Mouse (Mus musculus) heart, embryonic 12.5 days (tissue): ENCODE measurements at regions not wholly inside any gene's neighbourhood (a gene's known extent, or its start where the extent isn't known, plus 50 kb on each side); places are given as distances from the start of the nearest gene placed in this dataset.

ENCODE experiments used
- ATAC-seq: fragments of 200-750 bp; cut with Nextera tagmentation; 2 replicates; pipeline ENCODE4 v1.8.0; 2017; ENCODE audit warnings: moderate TSS enrichment, moderate library complexity; ENCODE audit not compliant: insufficient number of reproducible peaks, low FRiP score
- H3K27ac ChIP-seq: fragments of 300-500 bp; sonication (generic); 2 replicates; pipeline ENCODE4 v1.5.1; 2016; ENCODE audit warnings: mild to moderate bottlenecking, moderate library complexity; ENCODE audit not compliant: poor library complexity, severe bottlenecking
- H3K27me3 ChIP-seq: fragments of 300-500 bp; sonication (generic); replicated peaks from 2 replicates; pipeline ENCODE4 v1.6.1; 2016; ENCODE audit warnings: mild to moderate bottlenecking, moderate library complexity
- H3K36me3 ChIP-seq: fragments of 300-500 bp; sonication (generic); 2 replicates; pipeline ENCODE4 v1.6.1; 2016; ENCODE audit warnings: mild to moderate bottlenecking, moderate library complexity
- H3K4me1 ChIP-seq: fragments of 300-500 bp; sonication (generic); replicated peaks from 2 replicates; pipeline ENCODE4 v1.6.1; 2016; ENCODE audit warnings: mild to moderate bottlenecking
- H3K4me2 ChIP-seq: fragments of 300-500 bp; sonication (generic); 2 replicates; pipeline ENCODE4 v1.6.1; 2016; ENCODE audit warnings: mild to moderate bottlenecking, moderate library complexity
- H3K4me3 ChIP-seq: fragments of 300-500 bp; sonication (generic); 2 replicates; pipeline ENCODE4 v1.5.1; 2016; ENCODE audit warnings: mild to moderate bottlenecking
- H3K9ac ChIP-seq: fragments of 300-500 bp; sonication (generic); 2 replicates; pipeline ENCODE4 v1.6.1; 2016; ENCODE audit warnings: mild to moderate bottlenecking, moderate library complexity
- H3K9me3 ChIP-seq: fragments of 300-500 bp; sonication (generic); replicated peaks from 2 replicates; pipeline ENCODE4 v1.6.1; 2016; ENCODE audit warnings: mild to moderate bottlenecking, moderate library complexity
- WGBS: fragments of 180-500 bp; shearing (Covaris S2); methylation state at CpG from one replicate; pipeline ENCODE4 v1.1.7; 2016; 5-methylcytosine and 5-hydroxymethylcytosine counted together

DNA sequence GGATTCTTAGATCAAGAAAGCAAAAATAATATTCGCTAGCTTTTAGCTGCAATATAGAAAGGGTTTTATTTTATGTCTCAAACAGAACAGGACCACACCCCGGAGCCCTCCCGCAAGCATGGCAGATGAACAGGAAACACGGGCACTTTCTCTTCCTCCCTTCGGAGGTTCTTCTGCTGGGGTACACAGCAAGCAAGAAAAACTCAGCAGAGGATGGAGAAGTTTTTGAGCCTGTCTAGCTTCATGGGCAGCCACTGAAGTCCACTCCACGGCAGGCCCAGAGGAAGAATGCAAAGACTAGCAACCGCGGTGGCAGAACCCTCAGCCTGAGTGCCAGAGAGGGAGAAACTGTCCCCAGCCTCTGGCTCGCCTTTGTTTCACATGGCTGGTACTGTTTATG is 174.7 kb upstream of the Ap5m1 start:
- ATAC-seq = no peak
- no peak overlapping the region for H3K4me3 ChIP-seq
- H3K9ac ChIP-seq = no peak overlapping the region
- H3K27ac ChIP-seq = no peak overlapping the region
- no peaks in the 10 kb centered on the region for H3K4me1 ChIP-seq
- no peak overlapping the region for H3K4me2 ChIP-seq
- H3K9me3 ChIP-seq = no peaks in the 10 kb centered on the region
- no peaks in the 10 kb centered on the region for H3K36me3 ChIP-seq
- H3K27me3 ChIP-seq = no peaks in the 10 kb centered on the region; the same call in 1 of the 2 replicates
- 75% methylated on average over 9 of the region's 9 CpGs for WGBS

GRCm38 (mm10) chr14:48888954-48889353 is 176.9 kb upstream of the Ap5m1 start:
- Histone ChIP-seq H3K4me3 (no peak overlapping the region), H3K4me2 (peak overlapping the region; percentile 53), H3K9ac (no peak overlapping the region), H3K9me3 (no peaks in the 10 kb centered on the region), H3K27me3 (no peaks in the 10 kb centered on the region; the same call in 1 of the 2 replicates), H3K4me1 (no peaks in the 10 kb centered on the region), H3K36me3 (no peaks in the 10 kb centered on the region), H3K27ac (no peak overlapping the region)
- WGBS = 4% methylated on average over 13 of the region's 13 CpGs
- ATAC-seq = no peak

DNA sequence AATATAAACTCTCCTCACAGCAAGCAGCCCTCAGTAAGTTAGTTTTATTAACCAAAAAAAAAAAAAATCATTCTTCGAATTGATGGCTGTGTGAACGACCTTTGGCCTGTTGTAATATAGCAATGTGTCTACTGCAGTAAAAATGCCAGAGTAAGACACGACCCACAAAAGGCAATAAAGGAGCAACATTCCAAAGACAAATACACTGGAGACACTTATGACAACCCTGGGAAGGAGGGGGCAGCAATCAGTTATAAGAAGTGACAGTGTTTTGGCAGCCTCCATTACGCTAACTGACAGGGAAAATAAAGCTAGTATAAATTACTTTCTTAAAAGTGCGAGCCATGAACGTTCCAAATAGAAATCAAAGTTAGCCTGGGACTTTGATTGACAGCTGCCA is 185.9 kb upstream of the Ap5m1 start:
- Histone ChIP-seq H3K4me2 (no peak overlapping the region), H3K4me1 (0 out of 2 replicates have a peak, but pooled peaks cover 7% of the 10 kb centered on the region), H3K9ac (no peak overlapping the region), H3K36me3 (no peaks in the 10 kb centered on the region), H3K27ac (no peak overlapping the region), H3K4me3 (no peak overlapping the region), H3K9me3 (no peaks in the 10 kb centered on the region), H3K27me3 (peaks cover 10% of the 10 kb centered on the region; the same call in 1 of the 2 replicates)
- no peak for ATAC-seq
- 72% methylated on average over 6 of the region's 6 CpGs for WGBS

DNA sequence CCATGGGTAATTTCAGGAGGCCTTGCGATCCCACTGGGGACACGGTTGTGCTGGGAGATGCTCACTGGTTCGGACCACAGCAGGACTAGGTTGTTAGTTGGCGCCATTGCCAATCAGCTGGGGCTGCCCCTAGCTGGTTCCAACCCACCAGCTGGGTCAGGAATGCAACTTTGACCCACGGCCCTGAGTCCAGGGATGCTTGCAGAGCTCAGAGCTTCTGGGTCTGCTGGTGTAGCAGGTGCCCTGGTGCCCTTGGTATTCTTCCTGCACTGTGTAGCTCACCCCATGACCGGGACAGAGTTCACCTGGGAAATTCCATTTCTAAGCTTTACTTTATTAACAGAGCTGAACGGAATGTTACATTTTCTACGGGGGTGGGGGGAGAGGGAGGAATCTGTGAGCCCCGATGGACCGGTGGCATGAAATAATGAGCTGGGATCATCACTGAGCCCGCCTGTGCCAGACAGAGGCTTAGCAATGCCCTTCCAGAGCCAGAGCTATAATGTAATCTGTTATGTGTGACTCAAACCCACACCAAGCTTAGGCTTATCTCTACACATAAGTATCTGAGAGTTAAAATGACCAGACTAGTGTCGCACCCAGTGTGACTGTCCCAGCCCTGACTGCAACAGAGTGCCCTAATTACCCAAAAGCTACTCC is 187.8 kb upstream of the Ap5m1 start:
- 65% methylated on average over 12 of the region's 12 CpGs for WGBS
- ATAC-seq = no peak
- Histone ChIP-seq H3K4me1 (0 out of 2 replicates have a peak, but pooled peaks cover 7% of the 10 kb centered on the region), H3K9ac (no peak overlapping the region), H3K36me3 (no peaks in the 10 kb centered on the region), H3K27ac (no peak overlapping the region), H3K4me2 (no peak overlapping the region), H3K4me3 (no peak overlapping the region), H3K9me3 (no peaks in the 10 kb centered on the region), H3K27me3 (0 out of 2 replicates have a peak, but pooled peaks cover 10% of the 10 kb centered on the region)

GRCm38 (mm10) chr14:48871313-48871712 is 194.6 kb upstream of the Ap5m1 start:
- Histone ChIP-seq H3K4me2 (no peak overlapping the region), H3K27me3 (no peaks in the 10 kb centered on the region), H3K9ac (no peak overlapping the region), H3K4me1 (no peaks in the 10 kb centered on the region), H3K9me3 (no peaks in the 10 kb centered on the region), H3K27ac (no peak overlapping the region), H3K4me3 (no peak overlapping the region), H3K36me3 (no peaks in the 10 kb centered on the region)
- 66% methylated on average over 3 of the region's 3 CpGs for WGBS
- ATAC-seq = no peak

GRCm38 (mm10) chr14:48869956-48870355 is 195.9 kb upstream of the Ap5m1 start:
- H3K4me2 ChIP-seq = no peak overlapping the region
- no peaks in the 10 kb centered on the region for H3K36me3 ChIP-seq
- H3K9me3 ChIP-seq = no peaks in the 10 kb centered on the region
- ATAC-seq = no peak
- no peaks in the 10 kb centered on the region for H3K4me1 ChIP-seq
- no peak overlapping the region for H3K4me3 ChIP-seq
- 49% methylated on average over 10 of the region's 10 CpGs for WGBS
- H3K27ac ChIP-seq = no peak overlapping the region
- no peaks in the 10 kb centered on the region for H3K27me3 ChIP-seq
- no peak overlapping the region for H3K9ac ChIP-seq

DNA sequence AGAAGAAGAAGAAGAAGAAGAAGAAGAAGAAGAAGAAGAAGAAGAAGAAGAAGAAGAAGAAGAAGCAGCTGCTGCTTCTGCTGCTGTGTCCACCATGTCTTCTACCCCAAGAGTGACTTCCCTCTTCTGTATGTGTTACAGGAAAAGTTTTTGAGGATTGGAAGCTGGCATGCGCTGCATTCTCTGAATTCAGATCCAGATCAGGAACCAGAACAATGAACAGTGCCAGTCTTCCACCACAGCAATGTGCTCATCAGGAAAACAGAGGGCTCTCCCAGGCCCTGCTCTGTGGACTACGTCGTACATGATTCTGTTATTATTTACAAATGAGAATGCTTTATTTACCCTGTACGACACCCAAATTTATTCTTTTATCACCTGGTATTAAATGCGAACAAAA is 181.8 kb upstream of the Otx2 start:
- 85% methylated on average over 5 of the region's 5 CpGs for WGBS
- no peak for ATAC-seq
- H3K36me3 ChIP-seq = no peaks in the 10 kb centered on the region
- no peak overlapping the region for H3K4me2 ChIP-seq
- H3K9me3 ChIP-seq = no peaks in the 10 kb centered on the region
- H3K9ac ChIP-seq = no peak overlapping the region
- H3K4me3 ChIP-seq = no peak overlapping the region
- no peak overlapping the region for H3K27ac ChIP-seq
- no peaks in the 10 kb centered on the region for H3K4me1 ChIP-seq
- H3K27me3 ChIP-seq = peaks cover 7% of the 10 kb centered on the region

GRCm38 (mm10) chr14:48854188-48854924 is 180.7 kb upstream of the Otx2 start:
- Histone ChIP-seq H3K36me3 (no peaks in the 10 kb centered on the region), H3K9me3 (no peaks in the 10 kb centered on the region), H3K9ac (no peak overlapping the region), H3K4me3 (no peak overlapping the region), H3K27ac (no peak overlapping the region), H3K4me1 (no peaks in the 10 kb centered on the region), H3K4me2 (no peak overlapping the region), H3K27me3 (peaks cover 7% of the 10 kb centered on the region)
- ATAC-seq = no peak
- WGBS = 40% methylated on average over 9 of the region's 9 CpGs

DNA sequence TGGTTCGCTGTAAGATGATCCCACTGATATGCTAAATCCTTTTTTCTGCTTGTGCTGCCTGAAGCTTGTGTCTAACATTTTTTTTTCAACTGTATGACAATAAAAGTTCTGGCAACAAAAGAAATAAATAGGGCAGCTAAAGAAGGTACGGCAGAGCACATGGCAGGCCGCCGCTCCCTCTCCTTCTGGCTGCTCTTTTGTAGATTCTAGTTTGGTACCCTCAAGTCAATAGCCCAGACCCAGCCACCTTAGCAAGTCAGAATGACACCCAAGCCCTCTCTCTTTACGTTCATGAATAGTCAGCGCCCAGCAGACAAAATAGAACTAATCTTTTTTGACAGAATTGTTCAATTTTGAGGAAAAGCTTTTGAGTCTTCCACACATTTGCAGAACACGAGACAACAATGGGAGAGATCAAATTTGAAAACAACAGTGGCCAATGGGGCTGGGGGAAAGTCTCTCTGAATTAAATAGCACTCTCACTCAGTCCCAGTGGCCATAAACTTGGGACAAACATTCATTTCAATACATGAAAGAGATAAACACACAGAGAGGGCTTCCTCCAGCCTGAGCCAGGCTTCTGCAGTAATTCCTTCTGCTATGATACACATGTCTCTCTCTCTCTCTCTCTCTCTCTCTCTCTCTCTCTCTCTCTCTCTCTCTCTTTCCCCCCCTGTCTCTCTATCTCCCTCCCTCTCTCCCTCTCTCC is 180.0 kb upstream of the Otx2 start:
- 55% methylated on average over 7 of the region's 7 CpGs for whole genome bisulfite sequencing
- Histone ChIP-seq H3K4me2 (no peak overlapping the region), H3K36me3 (no peaks in the 10 kb centered on the region), H3K9me3 (no peaks in the 10 kb centered on the region), H3K4me1 (no peaks in the 10 kb centered on the region), H3K27me3 (peaks cover 7% of the 10 kb centered on the region), H3K4me3 (no peak overlapping the region), H3K9ac (no peak overlapping the region), H3K27ac (no peak overlapping the region)
- ATAC-seq = no peak

GRCm38 (mm10) chr14:48852787-48853186 is 179.2 kb upstream of the Otx2 start:
- peak overlapping the region; percentile 8; the same call in 1 of the 2 replicates for H3K9ac ChIP-seq
- no peaks in the 10 kb centered on the region for H3K4me1 ChIP-seq
- peak overlapping the region; percentile 60 for H3K4me2 ChIP-seq
- no peak for ATAC-seq
- H3K27ac ChIP-seq = no peak overlapping the region
- H3K36me3 ChIP-seq = no peaks in the 10 kb centered on the region
- H3K9me3 ChIP-seq = no peaks in the 10 kb centered on the region
- peak overlapping the region; percentile 28 for H3K4me3 ChIP-seq
- H3K27me3 ChIP-seq = peaks cover 7% of the 10 kb centered on the region
- WGBS = 6% methylated on average over 15 of the region's 15 CpGs

GRCm38 (mm10) chr14:48852061-48852460 is 178.4 kb upstream of the Otx2 start:
- Histone ChIP-seq H3K9ac (no peak overlapping the region), H3K9me3 (no peaks in the 10 kb centered on the region), H3K4me3 (no peak overlapping the region), H3K4me1 (no peaks in the 10 kb centered on the region), H3K27me3 (peaks cover 7% of the 10 kb centered on the region), H3K36me3 (no peaks in the 10 kb centered on the region), H3K4me2 (no peak overlapping the region), H3K27ac (no peak overlapping the region)
- no peak for ATAC-seq
- WGBS = 34% methylated on average over 4 of the region's 4 CpGs
